Mouse (Mus musculus) liver, embryonic 14.5 days (tissue): ENCODE data around the gene Lcn10. TPM values are rescaled to one million over a fixed set of nuclear protein-coding genes. Genes with fewer than 3 reads are reported as not detected.

ENCODE experiments used
- ATAC-seq: fragments of 200-750 bp; cut with Nextera tagmentation; 2 replicates; pipeline ENCODE4 v1.8.0; 2017; ENCODE audit warnings: moderate number of reproducible peaks, mild to moderate bottlenecking, moderate library complexity; ENCODE audit not compliant: insufficient read depth
- DNase-seq, 3 experiments: peaks; one replicate each; pipeline ENCODE4 v3.0.0-alpha.2; 2012 to 2013; ENCODE audit warnings: low read depth in 3 of 3, low spot score in 3 of 3
- H3K27ac ChIP-seq: fragments of 300-500 bp; sonication (generic); 2 replicates; pipeline ENCODE4 v1.5.1; 2014; ENCODE audit warnings: moderate library complexity, mild to moderate bottlenecking, control low read depth, inconsistent platforms
- H3K27me3 ChIP-seq: fragments of 300-500 bp; sonication (generic); 2 replicates; pipeline ENCODE4 v1.6.1; 2014; ENCODE audit warnings: mild to moderate bottlenecking, low read length, moderate library complexity; ENCODE audit not compliant: control insufficient read depth, insufficient read depth
- H3K36me3 ChIP-seq: fragments of 300-500 bp; sonication (generic); replicated peaks from 2 replicates; pipeline ENCODE4 v1.6.1; 2014; ENCODE audit warnings: low read depth; ENCODE audit not compliant: control insufficient read depth, insufficient read depth
- H3K4me1 ChIP-seq, 2 experiments: fragments of 200-500 bp in 1 of 2; fragments of 300-500 bp in 1 of 2; sonication (generic) in 1 of 2; replicated peaks; 2 replicates each; pipeline ENCODE4 v1.6.1; 2012 to 2014; ENCODE audit warnings: antibody characterized with exemption in 1 of 2, inconsistent platforms in 1 of 2, low read length in 1 of 2; ENCODE audit not compliant: control insufficient read depth in 2 of 2, insufficient read depth in 2 of 2
- H3K4me2 ChIP-seq: fragments of 300-500 bp; sonication (generic); 2 replicates; pipeline ENCODE4 v1.6.1; 2014; ENCODE audit warnings: low read depth, mild to moderate bottlenecking, control low read depth, moderate library complexity
- H3K4me3 ChIP-seq, 2 experiments: fragments of 200-500 bp in 1 of 2; fragments of 300-500 bp in 1 of 2; sonication (generic) in 1 of 2; 2 replicates each; pipeline ENCODE4 v1.5.1; 2012 to 2014; ENCODE audit warnings: low read depth in 2 of 2, low read length in 2 of 2, mild to moderate bottlenecking in 2 of 2, control low read depth in 1 of 2, inconsistent platforms in 1 of 2, moderate library complexity in 1 of 2; ENCODE audit not compliant: insufficient read depth in 1 of 2
- H3K9ac ChIP-seq: fragments of 300-500 bp; sonication (generic); replicated peaks from 2 replicates; pipeline ENCODE4 v1.6.1; 2014; ENCODE audit warnings: mild to moderate bottlenecking, control low read depth, moderate library complexity
- H3K9me3 ChIP-seq: fragments of 300-500 bp; sonication (generic); 2 replicates; pipeline ENCODE4 v1.6.1; 2016; ENCODE audit warnings: low read length, mixed read lengths; ENCODE audit not compliant: control insufficient read depth
- CTCF ChIP-seq: IDR thresholded peaks from 2 replicates; pipeline ENCODE4 v1.5.1; 2016; ENCODE audit warnings: antibody characterized with exemption, low read depth, control low read depth
- EP300 ChIP-seq: IDR thresholded peaks from 2 replicates; pipeline ENCODE4 v1.6.1; 2016; ENCODE audit warnings: antibody characterized with exemption, low read depth
- WGBS: fragments of 180-500 bp; shearing (Covaris S2); extraction: QIAGEN DNeasy Blood & Tissue Kit; methylation state at CpG from one replicate; pipeline ENCODE4 v1.1.7; 2014; ENCODE audit not compliant: insufficient replicate concordance; 5-methylcytosine and 5-hydroxymethylcytosine counted together
- polyA plus RNA-seq, 2 experiments: library from polyadenylated mRNA; depleted of rRNA in 1 of 2; stranded (reverse) in 1 of 2; unstranded in 1 of 2; fragments of >200 nt; fragmentation: Nextera tagmentation in 1 of 2; extraction: Ambion mirVana in 1 of 2; gene quantifications; 2 replicates each; pipeline versions ENCODE4 v1.2.1 to v1.2.3; 2012 to 2014

Lcn10 gene
- polyA plus RNA-seq, 2 experiments = not detected

GRCm38 (mm10) chr2:25717222-25717621 lies 34.7 kb downstream of the Lcn10 start:
- TF ChIP-seq CTCF (no peak), EP300 (no peak)
- DNase-seq (no peak), ATAC-seq (no peak)
- Histone ChIP-seq H3K36me3 (no peaks in the 10 kb centered on the region), H3K4me2 (no peak overlapping the region), H3K9ac (no peak overlapping the region), H3K27me3 (no peaks in the 10 kb centered on the region), H3K4me3 (no peak overlapping the region), H3K9me3 (no peaks in the 10 kb centered on the region), H3K4me1 (no peaks in the 10 kb centered on the region), H3K27ac (no peak overlapping the region)

- no peaks in the 10 kb centered on the region for H3K9me3 ChIP-seq
- H3K4me1 ChIP-seq = no peaks in the 10 kb centered on the region
- H3K9ac ChIP-seq = no peak overlapping the region
- ATAC-seq (no peak), DNase-seq (no peak)
- no peaks in the 10 kb centered on the region for H3K27me3 ChIP-seq
- no peaks in the 10 kb centered on the region for H3K36me3 ChIP-seq
- no peak overlapping the region for H3K4me2 ChIP-seq
- no peak overlapping the region for H3K4me3 ChIP-seq
- 29% methylated on average over 2 of the region's 2 CpGs for WGBS
- H3K27ac ChIP-seq = no peak overlapping the region
- TF ChIP-seq EP300 (no peak), CTCF (no peak)
Observed at GRCm38 (mm10) chr2:25733199-25733930, 50.8 kb downstream of the Lcn10 start.

Other genes with a start within 250 kb of the Lcn10 start
- gene Clic3, start 225.9 kb upstream of the Lcn10 start, polyA plus RNA-seq (2012; rRNA removed) = 0.08 and 0.32 TPM in 2 replicates
- gene Clic3, start 225.9 kb upstream of the Lcn10 start, polyA plus RNA-seq (2014; fragmentation: Nextera tagmentation; extraction: Ambion mirVana) = 0.18 and 0.27 TPM in 2 replicates
- gene Paxx, start 221.6 kb upstream of the Lcn10 start, polyA plus RNA-seq (2012; rRNA removed) = 7.9 and 9.2 TPM in 2 replicates
- 6.3 and 7.3 TPM in 2 replicates for gene Paxx, start 221.6 kb upstream of the Lcn10 start, polyA plus RNA-seq (2014; fragmentation: Nextera tagmentation; extraction: Ambion mirVana)
- 0.47 and 0.96 TPM in 2 replicates for gene Ptgds, start 212.7 kb upstream of the Lcn10 start, polyA plus RNA-seq (2012; rRNA removed)
- gene Ptgds, start 212.7 kb upstream of the Lcn10 start, polyA plus RNA-seq (2014; fragmentation: Nextera tagmentation; extraction: Ambion mirVana) = 0.17 TPM in 1 of 2 replicates, not detected in the other
- gene Lcn12, start 188.8 kb upstream of the Lcn10 start, polyA plus RNA-seq (2012; rRNA removed) = not detected in 2 replicates
- not detected in 2 replicates for gene Lcn12, start 188.8 kb upstream of the Lcn10 start, polyA plus RNA-seq (2014; fragmentation: Nextera tagmentation; extraction: Ambion mirVana)
- gene Fbxw5, start 182.0 kb upstream of the Lcn10 start, polyA plus RNA-seq (2012; rRNA removed) = 6.2 and 8.1 TPM in 2 replicates
- gene Fbxw5, start 182.0 kb upstream of the Lcn10 start, polyA plus RNA-seq (2014; fragmentation: Nextera tagmentation; extraction: Ambion mirVana) = 18.3 and 20.4 TPM in 2 replicates
- 26.7 and 31.2 TPM in 2 replicates for gene C8g, start 181.0 kb upstream of the Lcn10 start, polyA plus RNA-seq (2012; rRNA removed)
- gene C8g, start 181.0 kb upstream of the Lcn10 start, polyA plus RNA-seq (2014; fragmentation: Nextera tagmentation; extraction: Ambion mirVana) = 53.1 and 57.9 TPM in 2 replicates
- gene Traf2, start 135.8 kb upstream of the Lcn10 start, polyA plus RNA-seq (2012; rRNA removed) = 5.2 and 5.9 TPM in 2 replicates
- 12.3 and 14.4 TPM in 2 replicates for gene Traf2, start 135.8 kb upstream of the Lcn10 start, polyA plus RNA-seq (2014; fragmentation: Nextera tagmentation; extraction: Ambion mirVana)
- 86.5 and 104 TPM in 2 replicates for gene Edf1, start 124.9 kb upstream of the Lcn10 start, polyA plus RNA-seq (2012; rRNA removed)
- 192 and 203 TPM in 2 replicates for gene Edf1, start 124.9 kb upstream of the Lcn10 start, polyA plus RNA-seq (2014; fragmentation: Nextera tagmentation; extraction: Ambion mirVana)
- 1.6 and 9.7 TPM in 2 replicates for gene Mamdc4, start 107.9 kb upstream of the Lcn10 start, polyA plus RNA-seq (2012; rRNA removed)
- gene Mamdc4, start 107.9 kb upstream of the Lcn10 start, polyA plus RNA-seq (2014; fragmentation: Nextera tagmentation; extraction: Ambion mirVana) = 0.18 and 0.25 TPM in 2 replicates
- 29.5 and 31.4 TPM in 2 replicates for gene Phpt1, start 107.5 kb upstream of the Lcn10 start, polyA plus RNA-seq (2012; rRNA removed)
- gene Phpt1, start 107.5 kb upstream of the Lcn10 start, polyA plus RNA-seq (2014; fragmentation: Nextera tagmentation; extraction: Ambion mirVana) = 44.9 and 46.5 TPM in 2 replicates
- gene Ajm1, start 101.0 kb upstream of the Lcn10 start, polyA plus RNA-seq (2012; rRNA removed) = 0.07 and 0.11 TPM in 2 replicates
- gene Ajm1, start 101.0 kb upstream of the Lcn10 start, polyA plus RNA-seq (2014; fragmentation: Nextera tagmentation; extraction: Ambion mirVana) = not detected in 2 replicates
- 19.0 and 21.5 TPM in 2 replicates for gene Rabl6, start 74.2 kb upstream of the Lcn10 start, polyA plus RNA-seq (2012; rRNA removed)
- 18.6 and 19.7 TPM in 2 replicates for gene Rabl6, start 74.2 kb upstream of the Lcn10 start, polyA plus RNA-seq (2014; fragmentation: Nextera tagmentation; extraction: Ambion mirVana)
- not detected in 2 replicates for gene Ccdc183, start 65.0 kb upstream of the Lcn10 start, polyA plus RNA-seq (2012; rRNA removed)
- gene Ccdc183, start 65.0 kb upstream of the Lcn10 start, polyA plus RNA-seq (2014; fragmentation: Nextera tagmentation; extraction: Ambion mirVana) = 0.08 TPM in 1 of 2 replicates, not detected in the other
- 5.9 and 9.8 TPM in 2 replicates for gene Tmem141, start 60.7 kb upstream of the Lcn10 start, polyA plus RNA-seq (2012; rRNA removed)
- gene Tmem141, start 60.7 kb upstream of the Lcn10 start, polyA plus RNA-seq (2014; fragmentation: Nextera tagmentation; extraction: Ambion mirVana) = 9.3 and 9.4 TPM in 2 replicates
- gene Fcna, start 54.7 kb upstream of the Lcn10 start, polyA plus RNA-seq (2012; rRNA removed) = 23.4 and 27.6 TPM in 2 replicates
- gene Fcna, start 54.7 kb upstream of the Lcn10 start, polyA plus RNA-seq (2014; fragmentation: Nextera tagmentation; extraction: Ambion mirVana) = 41.5 and 47.1 TPM in 2 replicates
- not detected in 2 replicates for gene Lcn8, start 29.6 kb upstream of the Lcn10 start, polyA plus RNA-seq (2012; rRNA removed)
- gene Lcn8, start 29.6 kb upstream of the Lcn10 start, polyA plus RNA-seq (2014; fragmentation: Nextera tagmentation; extraction: Ambion mirVana) = not detected in 2 replicates
- not detected in 2 replicates for gene Lcn5, start 24.8 kb upstream of the Lcn10 start, polyA plus RNA-seq (2012; rRNA removed)
- gene Lcn5, start 24.8 kb upstream of the Lcn10 start, polyA plus RNA-seq (2014; fragmentation: Nextera tagmentation; extraction: Ambion mirVana) = not detected in 2 replicates
- gene Lcn6, start 5.9 kb upstream of the Lcn10 start, polyA plus RNA-seq (2012; rRNA removed) = not detected in 2 replicates
- gene Lcn6, start 5.9 kb upstream of the Lcn10 start, polyA plus RNA-seq (2014; fragmentation: Nextera tagmentation; extraction: Ambion mirVana) = not detected in 2 replicates
- gene Obp2a, start 17.3 kb downstream of the Lcn10 start, polyA plus RNA-seq (2012; rRNA removed) = not detected in 2 replicates
- not detected in 2 replicates for gene Obp2a, start 17.3 kb downstream of the Lcn10 start, polyA plus RNA-seq (2014; fragmentation: Nextera tagmentation; extraction: Ambion mirVana)
- 3.9 and 5.9 TPM in 2 replicates for gene Bmyc, start 24.0 kb downstream of the Lcn10 start, polyA plus RNA-seq (2012; rRNA removed)
- 7.3 and 7.4 TPM in 2 replicates for gene Bmyc, start 24.0 kb downstream of the Lcn10 start, polyA plus RNA-seq (2014; fragmentation: Nextera tagmentation; extraction: Ambion mirVana)
- not detected in 2 replicates for gene Obp2b, start 54.3 kb downstream of the Lcn10 start, polyA plus RNA-seq (2012; rRNA removed)
- gene Obp2b, start 54.3 kb downstream of the Lcn10 start, polyA plus RNA-seq (2014; fragmentation: Nextera tagmentation; extraction: Ambion mirVana) = not detected in 2 replicates
- gene Lcn3, start 82.8 kb downstream of the Lcn10 start, polyA plus RNA-seq (2012; rRNA removed) = not detected in 2 replicates
- not detected in 2 replicates for gene Lcn3, start 82.8 kb downstream of the Lcn10 start, polyA plus RNA-seq (2014; fragmentation: Nextera tagmentation; extraction: Ambion mirVana)
- not detected in 2 replicates for gene Lcn11, start 94.3 kb downstream of the Lcn10 start, polyA plus RNA-seq (2012; rRNA removed)
- not detected in 2 replicates for gene Lcn11, start 94.3 kb downstream of the Lcn10 start, polyA plus RNA-seq (2014; fragmentation: Nextera tagmentation; extraction: Ambion mirVana)
- gene Gm13539, start 99.5 kb downstream of the Lcn10 start, polyA plus RNA-seq (2012; rRNA removed) = not detected in 2 replicates
- gene Gm13539, start 99.5 kb downstream of the Lcn10 start, polyA plus RNA-seq (2014; fragmentation: Nextera tagmentation; extraction: Ambion mirVana) = not detected in 2 replicates
- not detected in 2 replicates for gene Glt6d1, start 133.1 kb downstream of the Lcn10 start, polyA plus RNA-seq (2012; rRNA removed)
- gene Glt6d1, start 133.1 kb downstream of the Lcn10 start, polyA plus RNA-seq (2014; fragmentation: Nextera tagmentation; extraction: Ambion mirVana) = not detected in 2 replicates
- gene Lcn9, start 140.4 kb downstream of the Lcn10 start, polyA plus RNA-seq (2012; rRNA removed) = not detected in 2 replicates
- gene Lcn9, start 140.4 kb downstream of the Lcn10 start, polyA plus RNA-seq (2014; fragmentation: Nextera tagmentation; extraction: Ambion mirVana) = not detected in 2 replicates
- not detected in 2 replicates for gene Sohlh1, start 164.5 kb downstream of the Lcn10 start, polyA plus RNA-seq (2012; rRNA removed)
- not detected in 2 replicates for gene Sohlh1, start 164.5 kb downstream of the Lcn10 start, polyA plus RNA-seq (2014; fragmentation: Nextera tagmentation; extraction: Ambion mirVana)
- 0.08 and 0.09 TPM in 2 replicates for gene Kcnt1, start 181.0 kb downstream of the Lcn10 start, polyA plus RNA-seq (2012; rRNA removed)
- gene Kcnt1, start 181.0 kb downstream of the Lcn10 start, polyA plus RNA-seq (2014; fragmentation: Nextera tagmentation; extraction: Ambion mirVana) = not detected in 2 replicates